Mouse (Mus musculus): ENCODE results near the gene Nos1ap.

Nos1ap gene

DNA sequence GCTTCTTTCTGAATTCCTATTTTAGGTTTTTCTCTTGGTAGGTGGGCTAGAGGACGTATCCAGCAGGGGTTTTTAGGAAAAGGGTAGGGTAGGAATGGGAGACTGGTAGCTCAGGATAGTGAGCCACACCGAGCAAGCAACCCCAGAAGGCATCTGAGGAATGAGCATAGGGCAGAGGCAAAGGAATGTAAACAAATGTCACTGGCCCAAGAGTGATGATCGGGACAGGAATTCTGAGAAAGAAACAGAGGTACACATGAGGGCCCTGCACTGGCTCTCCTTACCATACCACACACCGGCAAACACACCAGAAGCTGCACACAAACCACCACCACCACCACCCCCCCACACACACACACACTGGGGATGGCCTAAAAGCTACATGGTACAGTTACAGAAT is 132.0 kb downstream of the Nos1ap start:
- no peak for DNase-seq (ENCODE audit: low spot score)

GRCm38 (mm10) chr1:170455910-170456700 is 133.6 kb downstream of the Nos1ap start:
- no peak for DNase-seq (ENCODE audit: low spot score)

DNA sequence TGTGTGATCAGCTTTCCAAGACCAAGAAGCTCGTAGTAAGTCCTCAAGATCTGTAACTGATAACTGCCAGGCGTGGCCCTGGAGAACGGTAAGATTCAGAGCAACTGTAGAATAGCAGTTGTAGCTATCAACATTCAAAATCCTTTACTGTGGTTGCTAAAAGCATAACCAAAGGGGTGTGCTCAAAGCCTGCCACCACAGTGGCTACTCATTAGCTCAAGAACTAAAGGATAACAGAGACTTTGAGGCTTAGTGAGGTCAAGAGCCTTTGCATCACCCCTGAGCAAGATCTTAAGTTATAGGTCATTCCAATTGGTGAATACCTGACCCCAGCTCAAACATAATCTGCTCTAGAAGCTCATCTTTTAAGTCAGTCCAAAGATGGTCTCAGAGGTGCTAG is 134.3 kb downstream of the Nos1ap start:
- DNase-seq (ENCODE audit: low spot score) = no peak

DNA sequence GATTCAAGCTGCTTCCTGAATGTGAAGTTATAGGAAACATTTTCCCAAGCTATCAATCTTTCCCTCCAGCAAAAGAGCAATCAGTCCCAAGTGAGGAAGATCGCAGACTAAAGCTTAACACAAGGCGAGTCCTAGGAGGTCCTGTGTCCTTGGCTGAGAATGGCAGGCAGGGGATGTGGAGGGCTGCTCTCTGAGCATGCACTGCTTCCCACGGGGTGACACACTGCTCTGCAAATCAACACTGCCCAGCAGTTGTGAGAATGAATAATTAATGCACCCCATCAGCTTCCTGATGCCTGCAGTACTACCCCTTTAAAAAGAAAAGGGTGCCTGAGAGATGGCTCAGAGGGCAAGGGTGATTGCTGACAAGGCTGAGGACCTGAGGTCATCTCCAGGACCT is 136.2 kb downstream of the Nos1ap start:
- no peak for DNase-seq (ENCODE audit: low spot score)

DNA sequence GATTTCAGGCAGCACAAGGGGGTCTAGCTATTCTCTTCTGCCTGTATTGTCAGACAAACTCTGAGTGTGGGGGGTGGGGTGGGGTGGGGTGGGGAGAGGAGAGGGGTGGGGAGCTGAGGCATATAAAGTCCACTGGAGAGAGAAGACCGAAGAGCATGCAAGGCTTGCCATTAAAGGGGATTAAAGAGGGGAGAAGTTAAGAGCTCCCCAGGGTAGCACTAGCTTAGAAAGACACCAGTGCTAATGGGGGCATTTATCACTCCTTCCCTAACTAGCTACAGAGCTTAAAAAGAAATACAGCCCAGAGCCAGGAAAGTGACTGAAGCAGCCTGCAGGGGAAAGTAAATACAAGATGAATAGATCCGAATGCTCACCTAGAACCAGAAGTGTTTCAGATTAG is 141.4 kb downstream of the Nos1ap start:
- no peak for DNase-seq (ENCODE audit: low spot score)

DNA sequence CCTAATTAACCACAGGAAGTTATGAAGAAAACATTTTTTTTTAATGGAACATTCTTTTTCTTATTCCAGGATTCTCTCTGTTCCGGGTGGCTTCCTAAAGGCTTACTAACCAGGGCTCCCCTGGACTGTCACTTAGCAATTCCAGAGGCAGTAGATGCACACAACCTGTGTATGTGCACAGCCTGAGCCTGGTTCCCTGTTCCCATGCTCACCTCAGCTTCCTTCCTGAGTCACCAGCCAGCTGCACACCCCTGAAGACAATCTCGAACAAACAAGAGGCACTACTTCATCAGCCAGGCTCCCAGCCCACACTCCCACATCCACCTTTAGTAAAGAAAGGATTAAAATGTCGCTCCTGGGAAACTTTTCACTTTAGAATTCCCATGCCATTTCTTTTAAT is 144.2 kb downstream of the Nos1ap start:
- no peak for DNase-seq (ENCODE audit: low spot score)

DNA sequence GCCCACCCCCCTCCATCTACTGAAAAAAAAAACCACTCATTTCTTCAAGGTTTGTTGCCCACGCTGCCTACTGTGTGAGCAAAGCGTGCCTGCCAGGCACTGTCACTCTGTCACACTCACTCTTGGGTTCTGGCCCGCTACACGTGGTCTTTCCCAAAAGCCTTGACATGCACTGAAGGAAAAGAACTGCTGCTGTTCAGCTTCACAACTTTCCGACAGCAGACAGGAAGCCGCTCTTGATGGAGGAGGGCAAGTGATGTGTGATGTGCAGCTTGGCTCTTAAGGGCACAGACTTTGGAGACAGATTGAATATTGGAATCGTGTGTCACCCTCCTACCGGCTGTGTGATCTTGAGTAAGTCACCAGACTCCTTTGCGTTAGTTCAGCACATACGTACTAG is 149.3 kb downstream of the Nos1ap start:
- no peak for DNase-seq (ENCODE audit: low spot score)

DNA sequence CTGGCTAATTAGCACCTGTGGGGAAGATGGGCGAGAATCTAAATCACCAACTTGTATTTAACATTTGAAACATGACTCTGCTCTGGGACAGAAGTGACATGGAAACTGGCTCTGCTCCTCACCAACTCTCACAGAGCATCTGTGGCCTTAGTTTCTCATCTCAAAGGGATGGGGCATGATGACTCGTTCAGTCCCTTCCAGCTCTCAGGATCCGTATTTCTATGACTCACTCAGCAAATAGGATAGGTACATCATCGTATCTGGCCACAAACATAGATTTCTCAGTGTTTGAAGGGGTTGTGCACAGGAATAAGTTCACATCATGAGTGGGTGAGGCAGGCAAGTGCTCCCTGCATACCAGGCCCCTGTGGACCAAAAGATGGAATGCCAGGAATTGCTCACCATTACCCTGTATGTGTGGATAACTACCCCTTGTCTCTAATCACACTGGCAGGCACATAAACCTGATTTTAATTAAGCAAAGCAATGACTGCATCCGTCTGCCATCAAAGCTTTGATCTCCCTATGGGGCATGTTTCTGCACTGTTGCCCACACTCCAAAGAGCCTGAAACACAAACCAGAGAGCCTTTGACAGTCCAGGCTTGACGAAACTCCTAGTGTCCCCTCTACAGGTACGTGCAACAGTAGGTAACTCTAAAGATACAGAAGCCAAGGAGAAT is 151.1 kb downstream of the Nos1ap start:
- no peak for DNase-seq (ENCODE audit: low spot score)

DNA sequence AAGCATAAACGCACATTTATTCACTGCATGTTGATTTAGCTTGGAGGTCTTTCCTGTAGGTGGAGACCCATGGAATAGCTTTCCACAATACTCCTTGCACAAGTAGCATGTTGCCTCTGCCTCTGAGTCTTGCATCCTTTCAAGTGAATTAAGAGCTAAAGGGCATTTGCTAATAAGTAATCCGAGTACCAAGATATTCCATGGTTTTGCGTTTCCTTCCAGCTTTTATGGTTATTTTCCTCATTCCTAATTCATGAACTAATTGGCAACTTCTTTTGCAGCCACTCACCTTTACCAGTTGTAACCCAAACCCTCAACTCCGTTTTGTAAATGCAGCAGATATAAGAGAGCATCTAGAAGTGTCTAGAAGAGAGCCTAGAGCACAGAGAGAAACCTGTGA is 155.5 kb downstream of the Nos1ap start:
- no peak for DNase-seq (ENCODE audit: low spot score)

- no peak for DNase-seq (ENCODE audit: low spot score)
Observed at GRCm38 (mm10) chr1:170433661-170434060, 156.0 kb downstream of the Nos1ap start.

DNA sequence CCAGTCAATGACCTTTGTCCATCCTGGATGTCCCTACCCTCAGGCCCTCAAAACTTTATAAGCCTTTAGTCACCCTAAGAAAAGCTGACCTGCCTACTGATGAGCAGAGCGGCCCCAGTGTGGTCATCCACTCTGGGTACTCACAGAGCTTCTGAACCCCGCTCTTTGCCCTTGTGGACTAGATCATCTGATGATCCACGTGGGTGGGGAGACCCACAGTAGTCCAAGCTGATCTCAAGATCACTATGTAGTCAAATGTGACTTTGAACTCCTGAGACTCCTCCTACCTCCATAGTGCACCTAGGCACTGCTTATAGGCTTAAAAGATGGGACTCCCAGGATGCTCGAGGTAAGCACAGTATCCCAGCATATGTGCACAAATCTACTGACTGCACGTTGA is 157.4 kb downstream of the Nos1ap start:
- no peak for DNase-seq (ENCODE audit: low spot score)

GRCm38 (mm10) chr1:170431312-170431711 is 158.3 kb downstream of the Nos1ap start:
- no peak for DNase-seq (ENCODE audit: low spot score)

DNA sequence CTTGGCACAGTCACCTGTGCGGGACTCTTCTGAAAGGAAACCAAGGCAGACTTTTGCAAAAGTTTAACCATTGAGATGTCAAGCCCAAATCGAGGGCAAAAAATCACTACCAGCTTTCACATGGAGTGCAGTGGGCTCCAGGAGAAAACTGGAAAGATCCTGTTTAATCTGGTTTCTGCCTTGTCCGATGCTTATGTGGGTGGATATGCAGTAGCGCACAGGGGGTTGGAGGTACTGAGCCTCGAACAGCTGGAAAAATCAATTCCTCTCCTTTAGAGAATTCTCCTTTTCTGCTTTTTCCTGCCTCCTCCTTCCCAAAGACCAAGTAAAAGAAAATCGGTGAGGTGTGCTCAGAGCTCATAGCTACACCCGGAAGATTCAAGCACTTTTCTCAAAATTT is 159.0 kb downstream of the Nos1ap start:
- DNase-seq (ENCODE audit: low spot score) = no peak

DNA sequence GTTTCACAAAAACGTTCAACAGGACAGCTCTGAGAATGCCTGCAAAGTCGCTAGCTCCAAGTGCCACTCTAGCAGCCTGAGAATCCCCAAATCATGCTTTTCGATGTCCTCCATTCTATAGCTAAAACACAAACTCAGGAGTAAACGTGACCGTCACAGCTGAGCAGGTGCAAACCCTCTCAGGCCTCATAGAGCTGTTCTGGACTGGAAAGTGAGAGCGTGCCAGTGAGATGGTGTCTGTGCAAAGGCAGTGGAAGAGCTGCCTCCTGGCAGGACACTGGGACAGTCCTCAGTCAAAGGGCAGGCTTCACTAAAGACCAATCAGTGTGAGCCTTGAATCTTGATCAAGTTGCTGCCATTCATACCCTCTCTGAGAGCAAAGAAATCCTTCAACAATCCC is 160.0 kb downstream of the Nos1ap start:
- no peak for DNase-seq (ENCODE audit: low spot score)

DNA sequence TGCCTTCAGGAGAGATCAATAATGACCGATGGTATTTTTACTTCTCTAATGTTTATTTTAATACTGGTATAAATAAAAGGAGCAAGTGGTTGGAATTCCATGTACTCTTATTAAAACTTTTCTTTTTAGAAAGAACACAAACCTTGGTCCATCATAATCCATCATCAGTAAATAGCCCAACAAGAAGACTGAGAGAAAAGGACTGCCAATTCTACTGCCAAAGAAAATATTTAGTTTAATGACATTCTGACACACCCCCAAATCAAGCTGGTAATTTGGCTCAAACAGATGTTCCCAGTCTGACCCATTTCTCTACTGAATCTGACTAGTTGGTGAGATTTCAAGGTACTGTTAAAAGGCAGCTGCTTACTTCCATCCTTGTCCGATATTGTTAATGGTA is 161.5 kb downstream of the Nos1ap start:
- DNase-seq (ENCODE audit: low spot score) = no peak

- no peak for DNase-seq (ENCODE audit: low spot score)
Observed at GRCm38 (mm10) chr1:170424258-170424889, 165.3 kb downstream of the Nos1ap start.

- DNase-seq (ENCODE audit: low spot score) = no peak
Observed at GRCm38 (mm10) chr1:170423048-170423447, 166.6 kb downstream of the Nos1ap start.

GRCm38 (mm10) chr1:170422188-170422587 is 167.5 kb downstream of the Nos1ap start:
- no peak for DNase-seq (ENCODE audit: low spot score)

DNA sequence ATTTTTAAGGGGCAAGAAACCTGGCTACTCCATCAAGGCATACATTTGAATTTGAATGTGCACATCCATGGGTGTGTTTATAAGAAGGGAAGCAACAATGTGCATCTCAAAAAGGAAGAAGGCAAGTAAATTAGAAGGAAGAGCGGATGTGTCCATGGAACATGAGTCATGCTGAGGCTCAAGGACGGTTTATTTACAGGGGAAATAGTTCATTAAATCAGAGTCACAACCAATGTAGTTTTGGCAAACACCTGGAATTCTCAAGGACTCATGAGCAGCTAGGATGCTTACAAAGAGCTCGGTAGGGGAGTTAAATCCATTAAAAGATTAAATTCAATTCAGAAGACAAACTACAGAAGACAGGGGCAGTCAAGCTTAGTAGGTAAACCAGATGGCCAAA is 169.7 kb downstream of the Nos1ap start:
- no peak for DNase-seq (ENCODE audit: low spot score)

DNA sequence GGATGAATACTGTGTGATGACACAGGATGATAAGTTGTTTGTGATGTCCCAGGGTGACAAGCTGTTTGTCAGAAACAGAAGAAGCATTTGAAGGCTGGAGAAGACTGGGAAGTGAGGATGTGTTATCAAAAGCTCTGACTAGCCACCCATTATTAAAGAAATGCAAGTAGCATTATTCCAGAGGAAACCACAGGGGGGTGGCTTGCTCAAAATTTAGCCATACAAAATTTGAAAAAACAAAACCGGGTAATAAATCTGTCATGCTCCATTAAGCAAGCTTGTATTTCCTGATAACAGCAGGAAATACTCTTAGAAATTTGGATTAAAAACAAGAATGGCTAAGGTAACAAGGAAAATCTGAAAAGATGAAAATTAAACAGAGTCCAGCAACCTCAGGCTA is 171.5 kb downstream of the Nos1ap start:
- no peak for DNase-seq (ENCODE audit: low spot score)

GRCm38 (mm10) chr1:170416967-170417366 is 172.7 kb downstream of the Nos1ap start:
- no peak for DNase-seq (ENCODE audit: low spot score)

GRCm38 (mm10) chr1:170416206-170416605 is 173.5 kb downstream of the Nos1ap start:
- DNase-seq (ENCODE audit: low spot score) = no peak

DNA sequence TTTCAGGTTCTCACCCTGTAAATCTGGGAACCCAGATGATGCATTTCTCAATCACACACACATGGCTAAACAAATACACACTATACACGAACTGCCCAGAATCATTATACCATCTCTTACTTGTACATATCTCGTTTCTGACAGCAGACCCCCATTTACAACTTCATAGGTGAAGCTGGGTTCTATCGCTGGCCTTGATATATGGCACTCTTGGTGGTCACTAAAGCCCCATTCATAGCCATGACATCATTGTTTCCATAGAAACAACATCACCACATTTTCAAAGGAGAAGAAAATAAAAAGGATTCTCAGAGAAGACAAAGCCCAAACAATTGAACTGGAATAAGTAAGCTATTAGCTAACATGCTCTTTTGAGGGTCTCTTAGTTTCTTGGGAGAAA is 174.3 kb downstream of the Nos1ap start:
- no peak for DNase-seq (ENCODE audit: low spot score)

Measured in ovary, postnatal 36 days (tissue).